Mouse (Mus musculus) forebrain, embryonic 10.5 days (tissue): ENCODE measurements at regions not wholly inside any gene's neighbourhood (a gene's known extent, or its start where the extent isn't known, plus 50 kb on each side); places are given as distances from the start of the nearest gene placed in this dataset.

Experiments used
- DNase-seq: peaks from one replicate; pipeline ENCODE4 v3.0.0-alpha.2; 2017; ENCODE audit warnings: low spot score; ENCODE audit errors: extremely low spot score
- H3K27ac ChIP-seq: fragments of 300-500 bp; sonication (generic); 2 replicates; pipeline ENCODE4 v1.5.1; 2016; ENCODE audit warnings: mild to moderate bottlenecking
- H3K27me3 ChIP-seq: fragments of 300-500 bp; sonication (generic); 2 replicates; pipeline ENCODE4 v1.6.1; 2016; ENCODE audit warnings: mild to moderate bottlenecking; ENCODE audit not compliant: poor library complexity, severe bottlenecking
- H3K36me3 ChIP-seq: fragments of 300-500 bp; sonication (generic); replicated peaks from 2 replicates; pipeline ENCODE4 v1.6.1; 2016; ENCODE audit warnings: mild to moderate bottlenecking, moderate library complexity
- H3K4me1 ChIP-seq: fragments of 300-500 bp; sonication (generic); 2 replicates; pipeline ENCODE4 v1.6.1; 2016
- H3K4me3 ChIP-seq: fragments of 300-500 bp; sonication (generic); 2 replicates; pipeline ENCODE4 v1.5.1; 2016; ENCODE audit warnings: mild to moderate bottlenecking, moderate library complexity
- H3K9me3 ChIP-seq: fragments of 300-500 bp; sonication (generic); 2 replicates; pipeline ENCODE4 v1.6.1; 2016; ENCODE audit warnings: mild to moderate bottlenecking, moderate library complexity
- WGBS: fragments of 180-500 bp; shearing (Covaris S2); methylation state at CpG from one replicate; pipeline ENCODE4 v1.1.7; 2016; 5-methylcytosine and 5-hydroxymethylcytosine counted together

- no peak overlapping the region for H3K27ac ChIP-seq
- no peaks in the 10 kb centered on the region for H3K36me3 ChIP-seq
- no peaks in the 10 kb centered on the region for H3K9me3 ChIP-seq
- no peak for DNase-seq
- H3K4me1 ChIP-seq, result no peaks in the 10 kb centered on the region
- WGBS, result 92% methylated on average over 7 of the region's 7 CpGs
- H3K27me3 ChIP-seq, result no peaks in the 10 kb centered on the region
- no peak overlapping the region for H3K4me3 ChIP-seq
Measured at GRCm38 (mm10) chr1:154096113-154096512, 104.9 kb upstream of the Zfp648 start.

GRCm38 (mm10) chr1:154096911-154097310, 104.1 kb upstream of the Zfp648 start:
- 99% methylated on average over 2 of the region's 2 CpGs for WGBS
- DNase-seq, result no peak
- H3K27ac ChIP-seq, result no peak overlapping the region
- H3K27me3 ChIP-seq, result no peaks in the 10 kb centered on the region
- no peaks in the 10 kb centered on the region for H3K4me1 ChIP-seq
- no peaks in the 10 kb centered on the region for H3K36me3 ChIP-seq
- no peak overlapping the region for H3K4me3 ChIP-seq
- no peaks in the 10 kb centered on the region for H3K9me3 ChIP-seq

DNA sequence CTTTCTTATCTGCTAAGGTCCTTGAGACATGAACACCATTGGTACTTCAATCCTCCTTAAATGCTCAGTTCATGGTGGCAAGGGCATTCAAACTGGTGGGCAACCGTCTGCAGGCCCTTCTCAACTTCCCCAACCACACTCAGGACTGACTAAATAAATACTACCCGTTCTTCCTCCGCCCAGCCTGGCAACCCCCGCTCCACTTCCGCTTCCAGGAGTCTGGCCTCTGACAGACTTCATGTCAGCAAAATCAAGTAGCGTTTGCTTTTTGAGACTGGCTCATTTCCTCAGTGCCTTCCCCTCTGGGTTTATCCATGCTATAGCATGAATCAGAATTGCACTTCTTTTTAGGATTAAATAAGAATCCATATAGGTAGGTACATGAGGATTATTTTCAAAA, 103.3 kb upstream of the Zfp648 start:
- 80% methylated on average over 6 of the region's 6 CpGs for WGBS
- no peak for DNase-seq
- H3K9me3 ChIP-seq, result no peaks in the 10 kb centered on the region
- H3K27ac ChIP-seq, result no peak overlapping the region
- H3K4me1 ChIP-seq, result peaks cover 3% of the 10 kb centered on the region
- H3K27me3 ChIP-seq, result no peaks in the 10 kb centered on the region
- no peak overlapping the region for H3K4me3 ChIP-seq
- H3K36me3 ChIP-seq, result no peaks in the 10 kb centered on the region

- no peak overlapping the region for H3K27ac ChIP-seq
- peaks cover 19% of the 10 kb centered on the region for H3K4me1 ChIP-seq
Measured at GRCm38 (mm10) chr1:154100556-154100955, 100.4 kb upstream of the Zfp648 start.

DNA sequence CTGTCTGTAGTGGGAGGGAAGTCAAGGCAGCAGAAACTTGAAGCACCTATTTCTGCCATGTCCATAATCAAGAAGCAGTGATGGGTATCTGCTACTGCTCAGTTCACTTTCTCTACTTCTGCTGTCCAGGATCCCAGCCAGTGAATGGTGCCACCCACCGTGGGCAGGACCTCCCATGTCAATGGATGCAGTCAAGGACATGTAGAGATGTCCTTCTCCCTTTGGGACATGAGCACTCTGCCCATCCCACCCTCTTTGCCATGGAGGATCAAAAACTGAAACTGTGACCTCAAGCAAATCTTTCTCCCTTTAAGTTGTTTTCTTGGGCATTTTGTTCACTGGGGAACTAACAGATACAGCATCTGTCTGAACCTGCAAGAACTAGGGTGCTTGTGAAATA, 99.6 kb upstream of the Zfp648 start:
- H3K4me1 ChIP-seq, result peaks cover 19% of the 10 kb centered on the region
- 94% methylated on average over 1 of the region's 1 CpGs for WGBS
- DNase-seq, result no peak
- H3K9me3 ChIP-seq, result no peaks in the 10 kb centered on the region
- no peaks in the 10 kb centered on the region for H3K27me3 ChIP-seq
- no peak overlapping the region for H3K27ac ChIP-seq
- no peak overlapping the region for H3K4me3 ChIP-seq
- no peaks in the 10 kb centered on the region for H3K36me3 ChIP-seq

More at GRCm38 (mm10) chr1:154100556-154100955, 100.4 kb upstream of the Zfp648 start:
- Histone ChIP-seq H3K27me3 (no peaks in the 10 kb centered on the region), H3K4me3 (no peak overlapping the region), H3K9me3 (no peaks in the 10 kb centered on the region), H3K36me3 (no peaks in the 10 kb centered on the region)
- 90% methylated on average over 3 of the region's 3 CpGs for WGBS
- DNase-seq, result no peak

GRCm38 (mm10) chr1:154102191-154102590, 98.8 kb upstream of the Zfp648 start:
- no peaks in the 10 kb centered on the region for H3K36me3 ChIP-seq
- no peak for DNase-seq
- no peaks in the 10 kb centered on the region for H3K27me3 ChIP-seq
- H3K9me3 ChIP-seq, result no peaks in the 10 kb centered on the region
- H3K27ac ChIP-seq, result no peak overlapping the region
- 81% methylated on average over 3 of the region's 3 CpGs for whole genome bisulfite sequencing
- no peak overlapping the region for H3K4me3 ChIP-seq
- peaks cover 19% of the 10 kb centered on the region for H3K4me1 ChIP-seq

DNA sequence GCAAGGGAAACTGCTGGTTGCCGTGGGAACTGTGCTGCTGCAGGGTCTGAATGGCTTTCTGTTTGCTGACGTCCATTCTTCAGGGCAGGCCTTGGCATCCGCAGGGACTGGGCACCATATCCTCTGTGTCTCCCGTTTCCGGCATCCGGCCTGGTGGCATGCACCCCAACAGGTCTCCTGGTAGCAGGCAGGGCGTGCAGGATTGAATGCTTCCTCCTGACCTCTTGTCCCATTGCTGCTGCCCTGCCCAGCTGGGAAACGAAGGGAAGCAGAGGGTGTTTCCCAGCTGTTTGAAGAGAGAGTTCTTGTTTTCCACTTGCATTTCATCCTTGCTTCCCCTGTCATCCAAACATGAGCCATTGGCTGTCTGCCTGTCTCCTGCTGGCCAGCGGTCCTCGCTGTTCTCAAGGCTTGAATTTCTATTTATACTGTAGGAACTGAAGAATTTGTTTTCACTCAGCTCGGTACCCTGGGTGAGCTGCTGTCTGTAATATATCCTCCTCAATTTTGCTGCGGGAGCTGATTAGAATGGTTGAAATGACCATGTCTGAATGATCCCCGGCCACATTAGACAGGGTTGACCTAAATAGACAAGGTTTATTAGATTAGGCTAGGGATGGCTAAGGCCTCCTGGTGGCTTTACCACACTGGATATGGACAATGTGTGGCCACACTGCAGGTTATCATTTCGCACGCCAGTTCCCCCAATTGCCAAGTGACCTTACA, 98.0 kb upstream of the Zfp648 start:
- Histone ChIP-seq H3K4me1 (peaks cover 19% of the 10 kb centered on the region), H3K9me3 (no peaks in the 10 kb centered on the region), H3K36me3 (no peaks in the 10 kb centered on the region), H3K4me3 (no peak overlapping the region), H3K27me3 (no peaks in the 10 kb centered on the region), H3K27ac (no peak overlapping the region)
- 61% methylated on average over 15 of the region's 15 CpGs for WGBS
- DNase-seq, result no peak

DNA sequence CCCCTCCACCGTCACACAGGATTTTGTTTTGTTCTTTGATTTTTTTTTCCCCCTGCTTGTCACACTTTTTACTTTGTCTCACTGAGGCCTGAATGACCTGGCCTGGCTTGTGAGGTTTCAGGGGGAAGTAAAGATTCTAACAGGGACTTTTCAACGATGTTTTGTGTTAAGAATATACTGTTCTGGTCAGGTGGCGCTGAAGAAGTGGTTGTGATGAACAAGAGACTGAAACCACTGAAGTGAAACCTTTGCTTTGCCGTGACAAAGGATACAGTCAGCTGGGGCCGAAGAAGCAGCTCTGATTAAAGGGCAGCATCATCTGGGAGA, 97.4 kb upstream of the Zfp648 start:
- no peak overlapping the region for H3K27ac ChIP-seq
- no peaks in the 10 kb centered on the region for H3K9me3 ChIP-seq
- DNase-seq, result no peak
- H3K27me3 ChIP-seq, result no peaks in the 10 kb centered on the region
- 56% methylated on average over 5 of the region's 5 CpGs for WGBS
- no peak overlapping the region for H3K4me3 ChIP-seq
- peaks cover 19% of the 10 kb centered on the region for H3K4me1 ChIP-seq
- H3K36me3 ChIP-seq, result no peaks in the 10 kb centered on the region

GRCm38 (mm10) chr1:154104006-154104600, 96.9 kb upstream of the Zfp648 start:
- WGBS, result 83% methylated on average over 4 of the region's 4 CpGs
- H3K4me1 ChIP-seq, result peaks cover 19% of the 10 kb centered on the region
- H3K27ac ChIP-seq, result no peak overlapping the region

GRCm38 (mm10) chr1:154104779-154105178, 96.2 kb upstream of the Zfp648 start:
- Histone ChIP-seq H3K36me3 (no peaks in the 10 kb centered on the region), H3K9me3 (no peaks in the 10 kb centered on the region), H3K27me3 (no peaks in the 10 kb centered on the region), H3K4me1 (peaks cover 19% of the 10 kb centered on the region), H3K4me3 (no peak overlapping the region), H3K27ac (no peak overlapping the region)
- WGBS, result 83% methylated on average over 1 of the region's 1 CpGs
- no peak for DNase-seq

More at GRCm38 (mm10) chr1:154104006-154104600, 96.9 kb upstream of the Zfp648 start:
- H3K4me3 ChIP-seq, result no peak overlapping the region
- DNase-seq, result no peak
- no peaks in the 10 kb centered on the region for H3K9me3 ChIP-seq
- no peaks in the 10 kb centered on the region for H3K27me3 ChIP-seq
- H3K36me3 ChIP-seq, result no peaks in the 10 kb centered on the region

DNA sequence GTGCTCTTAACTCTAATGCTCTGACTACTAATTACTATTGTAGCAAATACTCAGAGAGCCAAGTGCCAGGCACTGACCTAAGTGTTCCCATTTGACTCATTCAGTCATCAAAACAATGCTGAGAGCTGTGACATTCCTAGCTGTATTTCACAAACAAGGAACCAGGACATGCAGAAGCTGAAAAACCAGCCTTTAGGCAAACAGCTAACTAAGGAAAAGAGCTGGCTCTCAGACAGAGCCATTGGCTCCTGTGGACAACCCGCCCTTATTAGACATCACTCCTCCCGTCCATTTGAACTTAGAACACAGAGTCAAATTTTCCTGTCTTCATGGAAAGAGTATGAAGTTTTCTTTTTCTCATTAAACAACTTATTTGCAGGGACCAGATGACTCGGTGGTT, 88.5 kb upstream of the Zfp648 start:
- no peaks in the 10 kb centered on the region for H3K9me3 ChIP-seq
- DNase-seq, result no peak
- peaks cover 7% of the 10 kb centered on the region for H3K27me3 ChIP-seq
- WGBS, result 88% methylated on average over 3 of the region's 3 CpGs
- H3K4me1 ChIP-seq, result peaks cover 10% of the 10 kb centered on the region
- no peak overlapping the region for H3K27ac ChIP-seq
- no peaks in the 10 kb centered on the region for H3K36me3 ChIP-seq
- H3K4me3 ChIP-seq, result no peak overlapping the region

GRCm38 (mm10) chr1:154113291-154114050, 87.5 kb upstream of the Zfp648 start:
- no peak overlapping the region for H3K27ac ChIP-seq

GRCm38 (mm10) chr1:154116188-154116710, 84.7 kb upstream of the Zfp648 start:
- H3K4me3 ChIP-seq, result no peak overlapping the region
- no peaks in the 10 kb centered on the region for H3K36me3 ChIP-seq
- no peaks in the 10 kb centered on the region for H3K9me3 ChIP-seq
- H3K4me1 ChIP-seq, result peaks cover 21% of the 10 kb centered on the region
- peaks cover 11% of the 10 kb centered on the region for H3K27me3 ChIP-seq
- DNase-seq, result no peak
- no peak overlapping the region for H3K27ac ChIP-seq
- 84% methylated on average over 7 of the region's 7 CpGs for WGBS

More at GRCm38 (mm10) chr1:154113291-154114050, 87.5 kb upstream of the Zfp648 start:
- H3K27me3 ChIP-seq, result peaks cover 11% of the 10 kb centered on the region
- H3K4me1 ChIP-seq, result peaks cover 20% of the 10 kb centered on the region
- no peak overlapping the region for H3K4me3 ChIP-seq
- H3K36me3 ChIP-seq, result no peaks in the 10 kb centered on the region
- no peaks in the 10 kb centered on the region for H3K9me3 ChIP-seq
- 81% methylated on average over 12 of the region's 12 CpGs for WGBS
- no peak for DNase-seq
